Mouse (Mus musculus): Measurements from ENCODE around the gene Psmc3ip. TPM values are rescaled to one million over a fixed set of nuclear protein-coding genes. Genes with fewer than 3 reads are reported as not detected.

The Psmc3ip gene
- polyA plus RNA-seq (2012; rRNA removed) = 1.7 and 2.1 TPM in 2 replicates

GRCm38 (mm10) chr11:101095314-101096024, at the start of gene Psmc3ip:
TSS of gene Psmc3ip (minus strand) at chr11:101095436.

GRCm38 (mm10) chr11:101119761-101120544, 24.7 kb upstream of the Psmc3ip start, which contains the start of the genes Retreg3 and Tubg1:
TSS of gene Retreg3 (minus strand) at chr11:101119893.
TSS of gene Tubg1 (plus strand) at chr11:101119938.

DNA sequence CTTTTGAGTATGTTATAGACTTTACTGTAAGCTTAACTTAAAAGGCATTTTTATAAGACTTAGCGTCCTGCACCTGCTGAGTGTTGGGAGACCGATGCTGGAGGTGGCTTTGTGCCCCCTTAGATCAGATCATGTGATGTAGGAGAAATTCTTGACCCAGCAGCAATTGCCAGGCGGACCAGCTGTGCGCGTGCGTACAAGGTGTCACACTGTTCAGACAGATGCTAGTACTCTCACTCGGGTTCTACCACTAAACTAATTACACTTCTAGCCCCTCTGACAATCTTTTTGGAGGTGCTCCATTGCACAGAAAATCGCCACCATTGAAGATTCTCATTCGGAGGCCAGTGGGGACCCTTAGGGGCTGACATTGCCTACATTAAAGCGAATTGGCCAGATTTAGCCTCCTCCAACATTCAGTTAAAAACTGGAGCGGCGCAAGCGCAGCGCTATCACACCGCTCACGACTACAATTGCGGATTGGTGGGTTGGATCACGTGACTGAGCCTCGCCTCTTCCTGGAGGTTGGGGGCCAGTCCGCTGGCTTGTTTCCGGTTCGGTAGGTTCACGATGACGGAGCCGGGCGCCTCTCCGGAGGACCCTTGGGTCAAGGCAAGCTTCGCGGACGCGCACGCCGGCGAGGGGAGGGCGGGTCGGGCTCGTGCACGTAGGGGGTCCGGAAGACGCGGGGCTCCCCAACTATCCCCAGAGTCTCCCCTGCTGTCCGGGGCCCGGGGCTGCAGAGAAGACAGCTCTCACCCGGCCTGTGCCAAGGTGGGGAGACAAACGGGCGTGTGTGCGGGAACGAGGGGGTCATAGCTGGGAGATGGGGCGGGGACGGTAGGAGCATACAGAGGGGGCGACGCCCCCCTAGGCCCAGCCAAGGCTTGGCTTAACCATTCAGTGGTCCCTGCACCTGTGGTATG, 8.2 kb downstream of the Psmc3ip start, which contains the start of gene Mlx:
TSS of gene Mlx (plus strand) at position 522 of the 926 bp plus-strand sequence.

GRCm38 (mm10) chr11:101082208-101083082, 12.8 kb downstream of the Psmc3ip start, which contains the start of gene Coasy:
TSS of gene Coasy (plus strand) at chr11:101082565.

GRCm38 (mm10) chr11:101078121-101078520, 17.1 kb downstream of the Psmc3ip start, which contains the start of gene Hsd17b1:
TSS of gene Hsd17b1 (plus strand) at chr11:101078411.

GRCm38 (mm10) chr11:101069391-101070188, 25.6 kb downstream of the Psmc3ip start, which contains the start of gene Naglu:
TSS of gene Naglu (plus strand) at chr11:101070012.

Other genes with a start within 250 kb of the Psmc3ip start
- 58.2 and 62.1 TPM in 2 replicates for gene Stat5b, start 244.7 kb downstream of the Psmc3ip start, polyA plus RNA-seq (2012; rRNA removed)
- 65.0 and 74.5 TPM in 2 replicates for gene Stat5a, start 236.1 kb downstream of the Psmc3ip start, polyA plus RNA-seq (2012; rRNA removed)
- gene Stat3, start 155.9 kb downstream of the Psmc3ip start, polyA plus RNA-seq (2012; rRNA removed) = 120 and 122 TPM in 2 replicates
- gene Cavin1, start 124.5 kb downstream of the Psmc3ip start, polyA plus RNA-seq (2012; rRNA removed) = 263 and 307 TPM in 2 replicates
- 61.8 and 84.5 TPM in 2 replicates for gene Atp6v0a1, start 86.0 kb downstream of the Psmc3ip start, polyA plus RNA-seq (2012; rRNA removed)
- gene Naglu, start 25.4 kb downstream of the Psmc3ip start, polyA plus RNA-seq (2012; rRNA removed) = 124 and 125 TPM in 2 replicates
- gene Hsd17b1, start 17.0 kb downstream of the Psmc3ip start, polyA plus RNA-seq (2012; rRNA removed) = 267 and 378 TPM in 2 replicates
- gene Coasy, start 12.9 kb downstream of the Psmc3ip start, polyA plus RNA-seq (2012; rRNA removed) = 122 and 140 TPM in 2 replicates
- 23.9 and 36.2 TPM in 2 replicates for gene Mlx, start 8.2 kb downstream of the Psmc3ip start, polyA plus RNA-seq (2012; rRNA removed)
- 59.4 and 75.1 TPM in 2 replicates for gene Retreg3, start 24.5 kb upstream of the Psmc3ip start, polyA plus RNA-seq (2012; rRNA removed)
- gene Tubg1, start 24.5 kb upstream of the Psmc3ip start, polyA plus RNA-seq (2012; rRNA removed) = 11.5 and 16.8 TPM in 2 replicates
- gene Tubg2, start 60.5 kb upstream of the Psmc3ip start, polyA plus RNA-seq (2012; rRNA removed) = 8.2 and 11.3 TPM in 2 replicates
- gene Cntnap1, start 75.1 kb upstream of the Psmc3ip start, polyA plus RNA-seq (2012; rRNA removed) = 12.6 and 13.4 TPM in 2 replicates
- gene Plekhh3, start 75.9 kb upstream of the Psmc3ip start, polyA plus RNA-seq (2012; rRNA removed) = 89.1 and 109 TPM in 2 replicates
- 0.78 and 0.87 TPM in 2 replicates for gene Ccr10, start 80.0 kb upstream of the Psmc3ip start, polyA plus RNA-seq (2012; rRNA removed)
- gene Ezh1, start 131.0 kb upstream of the Psmc3ip start, polyA plus RNA-seq (2012; rRNA removed) = 33.7 and 37.5 TPM in 2 replicates
- gene Ramp2, start 150.6 kb upstream of the Psmc3ip start, polyA plus RNA-seq (2012; rRNA removed) = 128 and 138 TPM in 2 replicates
- gene Vps25, start 158.3 kb upstream of the Psmc3ip start, polyA plus RNA-seq (2012; rRNA removed) = 49.4 and 63.9 TPM in 2 replicates
- 11.7 and 13.1 TPM in 2 replicates for gene Wnk4, start 165.1 kb upstream of the Psmc3ip start, polyA plus RNA-seq (2012; rRNA removed)
- gene Cntd1, start 183.6 kb upstream of the Psmc3ip start, polyA plus RNA-seq (2012; rRNA removed) = 0.13 and 0.33 TPM in 2 replicates
- gene Coa3, start 183.7 kb upstream of the Psmc3ip start, polyA plus RNA-seq (2012; rRNA removed) = 236 and 502 TPM in 2 replicates
- gene Becn1, start 206.8 kb upstream of the Psmc3ip start, polyA plus RNA-seq (2012; rRNA removed) = 129 and 200 TPM in 2 replicates
- 45.8 and 60.3 TPM in 2 replicates for gene Psme3, start 220.8 kb upstream of the Psmc3ip start, polyA plus RNA-seq (2012; rRNA removed)
- gene Aoc2, start 229.6 kb upstream of the Psmc3ip start, polyA plus RNA-seq (2012; rRNA removed) = 9.2 and 10.4 TPM in 2 replicates
- 104 and 107 TPM in 2 replicates for gene Aoc3, start 235.2 kb upstream of the Psmc3ip start, polyA plus RNA-seq (2012; rRNA removed)

All from ovary, adult 2 months (tissue).